Mouse (Mus musculus) CD8-positive naive resting alpha-beta T cell, adult 57 days (primary cell): ENCODE data around the gene Isl2. TPM values are rescaled to one million over a fixed set of nuclear protein-coding genes. Genes with fewer than 3 reads are reported as not detected.

Source experiments
- total RNA-seq: library from RNA; stranded (reverse); gene quantifications from one replicate; pipeline ENCODE4 v1.2.4, GENCODE M21; 2023

The Isl2 gene
- not detected for total RNA-seq

GRCm38 (mm10) chr9:55538377-55538776 is at the start of gene Isl2:
Gene Isl2, plus strand, starts transcription at chr9:55538672.

GRCm38 (mm10) chr9:55512027-55512543 is 26.4 kb upstream of the Isl2 start, which contains the start of gene Etfa:
Gene Etfa, minus strand, starts transcription at chr9:55512243.

Other genes with a start within 250 kb of the Isl2 start
- not detected for gene Nrg4, start 211.8 kb upstream of the Isl2 start, total RNA-seq
- gene Tmem266, start 211.8 kb upstream of the Isl2 start, total RNA-seq, result not detected
- 41.0 TPM for gene Etfa, start 26.4 kb upstream of the Isl2 start, total RNA-seq